Mouse (Mus musculus): ENCODE results near the gene Tnfrsf25. TPM values are rescaled to one million over a fixed set of nuclear protein-coding genes. Genes with fewer than 3 reads are reported as not detected.

Tnfrsf25 gene
- total and polyA plus RNA-seq, 2 experiments from 2014 or later, result 0.48 to 1.6 TPM

DNA sequence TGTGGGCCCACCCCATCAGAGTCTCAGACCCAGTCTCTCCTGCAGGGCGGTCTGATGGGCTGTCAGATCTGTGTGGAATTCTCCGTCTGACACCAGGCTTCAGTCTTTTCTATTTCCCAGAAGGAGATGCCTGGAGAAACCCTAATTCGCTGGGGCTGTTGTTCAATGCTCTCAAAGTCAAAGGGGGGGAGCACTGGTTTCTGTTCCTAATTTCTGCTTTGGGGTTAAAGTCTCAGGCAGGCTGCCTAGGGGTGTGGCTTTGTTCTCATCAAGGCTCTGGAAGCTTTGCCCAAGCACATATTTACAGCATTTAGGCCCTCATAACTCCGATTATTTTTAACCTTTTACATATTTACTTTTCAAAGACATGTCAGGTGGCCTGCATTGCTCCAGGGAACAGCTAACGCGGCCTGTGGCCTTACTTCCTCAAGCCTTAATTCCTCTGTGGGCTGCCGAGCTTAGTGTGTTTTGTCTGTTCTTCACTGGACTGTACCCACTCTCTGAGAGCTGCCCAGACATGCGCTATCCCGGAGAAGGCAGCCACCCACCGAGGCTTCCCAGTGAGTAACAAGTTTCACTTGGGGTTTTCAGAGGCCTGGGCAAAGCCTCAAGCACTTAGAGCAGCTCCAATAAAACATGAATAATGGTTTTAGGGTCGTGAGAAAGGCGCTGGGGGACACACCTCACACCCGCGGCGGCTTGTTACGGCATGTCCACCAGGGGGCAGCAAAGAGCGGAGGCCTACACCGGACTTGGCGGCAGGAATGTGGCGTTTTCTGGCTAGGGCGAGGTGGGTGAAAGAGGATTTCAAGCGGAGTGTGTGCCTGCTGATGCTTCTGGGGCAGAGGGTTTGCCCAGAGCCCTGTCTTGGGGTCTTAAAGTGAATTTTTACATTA is 49.5 kb downstream of the Tnfrsf25 start:
- Histone ChIP-seq H3K4me1 (ENCODE audit: insufficient read depth, low read length) (no peaks in the 10 kb centered on the region), H3K36me3 (ENCODE audit: insufficient read depth, low read length) (no peaks in the 10 kb centered on the region), H3K9ac (replicated peaks; ENCODE audit: low read length) (no peak overlapping the region), H3K4me2 (ENCODE audit: low read depth, low read length) (no peak overlapping the region), H3K27ac (no peak overlapping the region), H3K4me3 (ENCODE audit: low read length) (no peak overlapping the region), H3K9me3 (ENCODE audit: low read length) (no peaks in the 10 kb centered on the region), H3K27me3 (ENCODE audit: insufficient read depth, low read length) (peaks cover 12% of the 10 kb centered on the region)
- 29% methylated on average over 22 of the region's 22 CpGs for WGBS
- ATAC-seq (peak; percentile 46; the same call in 1 of the 2 replicates), DNase-seq (ENCODE audit: low spot score) (peak; percentile 68)
- TF ChIP-seq CTCF (IDR thresholded peaks at IDR 0.05; ENCODE audit: low read depth), result peak; percentile 94

DNA sequence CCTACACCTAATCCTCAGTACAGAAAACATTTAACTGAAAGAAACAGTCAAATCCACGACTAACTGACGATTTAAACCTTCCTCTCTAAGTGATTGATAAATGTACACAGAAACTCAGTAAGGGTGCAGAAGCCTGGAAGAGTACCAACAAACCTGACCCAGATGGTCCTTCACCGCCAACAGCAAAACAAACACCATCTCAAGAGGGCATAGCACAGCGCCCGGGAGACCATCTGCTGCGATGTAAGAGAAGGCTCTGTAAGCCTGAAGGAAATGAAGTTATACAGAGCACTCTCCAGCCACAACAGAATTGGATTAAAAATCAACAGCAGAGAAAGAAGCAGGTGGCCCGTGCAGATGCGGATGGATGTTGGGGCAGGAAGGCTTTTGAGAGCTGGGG is 52.3 kb downstream of the Tnfrsf25 start:
- TF ChIP-seq CTCF (IDR thresholded peaks at IDR 0.05; ENCODE audit: low read depth), result no peak
- Histone ChIP-seq H3K9me3 (ENCODE audit: low read length) (no peaks in the 10 kb centered on the region), H3K4me1 (ENCODE audit: insufficient read depth, low read length) (no peaks in the 10 kb centered on the region), H3K9ac (replicated peaks; ENCODE audit: low read length) (no peak overlapping the region), H3K4me2 (ENCODE audit: low read depth, low read length) (no peak overlapping the region), H3K27me3 (ENCODE audit: insufficient read depth, low read length) (no peaks in the 10 kb centered on the region), H3K4me3 (ENCODE audit: low read length) (no peak overlapping the region), H3K27ac (no peak overlapping the region), H3K36me3 (ENCODE audit: insufficient read depth, low read length) (no peaks in the 10 kb centered on the region)
- ATAC-seq, result no peak
- DNase-seq (ENCODE audit: low spot score), result peak; percentile 58
- 29% methylated on average over 8 of the region's 8 CpGs for WGBS

DNA sequence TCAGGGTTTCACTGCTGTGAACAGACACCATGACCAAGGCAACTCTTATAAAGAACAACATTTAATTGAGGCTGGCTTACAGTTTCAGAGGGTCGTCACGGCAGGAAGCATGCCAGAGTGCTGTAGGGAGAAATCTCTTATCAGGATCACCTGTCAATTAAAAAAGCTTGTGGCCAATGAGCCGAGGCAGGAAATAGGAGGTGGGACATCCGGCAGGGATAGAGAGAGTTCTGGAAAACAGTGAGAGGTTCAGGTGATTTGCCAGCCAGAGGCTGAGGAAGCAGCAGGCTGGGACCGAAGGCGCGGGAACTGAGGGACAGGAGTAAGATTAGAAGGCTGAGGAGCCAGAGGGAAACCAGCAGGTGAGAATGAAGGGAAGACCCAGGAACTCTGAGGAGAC is 53.4 kb downstream of the Tnfrsf25 start:
- ATAC-seq, result no peak
- WGBS, result 81% methylated on average over 7 of the region's 7 CpGs
- H3K36me3 ChIP-seq (ENCODE audit: insufficient read depth, low read length), result no peaks in the 10 kb centered on the region
- H3K27ac ChIP-seq, result no peak overlapping the region
- DNase-seq (ENCODE audit: low spot score), result no peak
- H3K4me2 ChIP-seq (ENCODE audit: low read depth, low read length), result no peak overlapping the region
- H3K4me1 ChIP-seq (ENCODE audit: insufficient read depth, low read length), result no peaks in the 10 kb centered on the region
- H3K9me3 ChIP-seq (ENCODE audit: low read length), result no peaks in the 10 kb centered on the region
- no peak for TF ChIP-seq CTCF (IDR thresholded peaks at IDR 0.05; ENCODE audit: low read depth)
- H3K4me3 ChIP-seq (ENCODE audit: low read length), result no peak overlapping the region
- no peaks in the 10 kb centered on the region for H3K27me3 ChIP-seq (ENCODE audit: insufficient read depth, low read length)
- H3K9ac ChIP-seq (replicated peaks; ENCODE audit: low read length), result no peak overlapping the region

Other genes with a start within 250 kb of the Tnfrsf25 start
- 94.5 and 108 TPM in 2 replicates for gene Dnajc11, start 182.2 kb upstream of the Tnfrsf25 start, total RNA-seq (2014; rRNA removed)
- gene Dnajc11, start 182.2 kb upstream of the Tnfrsf25 start, polyA plus RNA-seq (2015; fragmentation: Nextera tagmentation; extraction: Ambion mirVana), result 64.1 and 65.6 TPM in 2 replicates
- gene Thap3, start 126.9 kb upstream of the Tnfrsf25 start, total RNA-seq (2014; rRNA removed), result 12.1 and 14.9 TPM in 2 replicates
- gene Thap3, start 126.9 kb upstream of the Tnfrsf25 start, polyA plus RNA-seq (2015; fragmentation: Nextera tagmentation; extraction: Ambion mirVana), result 42.1 and 47.3 TPM in 2 replicates
- gene Phf13, start 119.7 kb upstream of the Tnfrsf25 start, total RNA-seq (2014; rRNA removed), result 19.9 and 20.8 TPM in 2 replicates
- gene Phf13, start 119.7 kb upstream of the Tnfrsf25 start, polyA plus RNA-seq (2015; fragmentation: Nextera tagmentation; extraction: Ambion mirVana), result 14.6 and 15.0 TPM in 2 replicates
- gene Klhl21, start 107.1 kb upstream of the Tnfrsf25 start, total RNA-seq (2014; rRNA removed), result 12.3 and 14.0 TPM in 2 replicates
- gene Klhl21, start 107.1 kb upstream of the Tnfrsf25 start, polyA plus RNA-seq (2015; fragmentation: Nextera tagmentation; extraction: Ambion mirVana), result 4.5 and 4.8 TPM in 2 replicates
- 7.0 and 8.6 TPM in 2 replicates for gene Zbtb48, start 88.3 kb upstream of the Tnfrsf25 start, total RNA-seq (2014; rRNA removed)
- gene Zbtb48, start 88.3 kb upstream of the Tnfrsf25 start, polyA plus RNA-seq (2015; fragmentation: Nextera tagmentation; extraction: Ambion mirVana), result 10.7 and 16.2 TPM in 2 replicates
- gene Tas1r1, start 77.4 kb upstream of the Tnfrsf25 start, total RNA-seq (2014; rRNA removed), result 0.42 and 0.93 TPM in 2 replicates
- gene Tas1r1, start 77.4 kb upstream of the Tnfrsf25 start, polyA plus RNA-seq (2015; fragmentation: Nextera tagmentation; extraction: Ambion mirVana), result 1.7 TPM in 2 replicates
- 33.0 and 39.4 TPM in 2 replicates for gene Nol9, start 76.6 kb upstream of the Tnfrsf25 start, total RNA-seq (2014; rRNA removed)
- gene Nol9, start 76.6 kb upstream of the Tnfrsf25 start, polyA plus RNA-seq (2015; fragmentation: Nextera tagmentation; extraction: Ambion mirVana), result 17.1 and 17.9 TPM in 2 replicates
- 20.7 and 21.0 TPM in 2 replicates for gene Plekhg5, start 43.4 kb upstream of the Tnfrsf25 start, total RNA-seq (2014; rRNA removed)
- gene Plekhg5, start 43.4 kb upstream of the Tnfrsf25 start, polyA plus RNA-seq (2015; fragmentation: Nextera tagmentation; extraction: Ambion mirVana), result 13.1 and 13.3 TPM in 2 replicates
- gene Espn, start 36.4 kb downstream of the Tnfrsf25 start, total RNA-seq (2014; rRNA removed), result 0.47 and 1.4 TPM in 2 replicates
- 0.71 and 0.79 TPM in 2 replicates for gene Espn, start 36.4 kb downstream of the Tnfrsf25 start, polyA plus RNA-seq (2015; fragmentation: Nextera tagmentation; extraction: Ambion mirVana)
- not detected in 2 replicates for gene Hes2, start 42.9 kb downstream of the Tnfrsf25 start, total RNA-seq (2014; rRNA removed)
- gene Hes2, start 42.9 kb downstream of the Tnfrsf25 start, polyA plus RNA-seq (2015; fragmentation: Nextera tagmentation; extraction: Ambion mirVana), result not detected in 2 replicates
- gene Acot7, start 62.2 kb downstream of the Tnfrsf25 start, total RNA-seq (2014; rRNA removed), result 249 and 259 TPM in 2 replicates
- 455 and 488 TPM in 2 replicates for gene Acot7, start 62.2 kb downstream of the Tnfrsf25 start, polyA plus RNA-seq (2015; fragmentation: Nextera tagmentation; extraction: Ambion mirVana)
- gene Gpr153, start 158.3 kb downstream of the Tnfrsf25 start, total RNA-seq (2014; rRNA removed), result 167 and 170 TPM in 2 replicates
- 17.1 and 19.0 TPM in 2 replicates for gene Gpr153, start 158.3 kb downstream of the Tnfrsf25 start, polyA plus RNA-seq (2015; fragmentation: Nextera tagmentation; extraction: Ambion mirVana)
- gene Hes3, start 175.7 kb downstream of the Tnfrsf25 start, total RNA-seq (2014; rRNA removed), result 0.26 and 0.40 TPM in 2 replicates
- 0.15 and 0.19 TPM in 2 replicates for gene Hes3, start 175.7 kb downstream of the Tnfrsf25 start, polyA plus RNA-seq (2015; fragmentation: Nextera tagmentation; extraction: Ambion mirVana)
- gene Icmt, start 181.3 kb downstream of the Tnfrsf25 start, total RNA-seq (2014; rRNA removed), result 35.3 and 42.6 TPM in 2 replicates
- gene Icmt, start 181.3 kb downstream of the Tnfrsf25 start, polyA plus RNA-seq (2015; fragmentation: Nextera tagmentation; extraction: Ambion mirVana), result 15.9 and 16.4 TPM in 2 replicates
- 5.7 and 7.7 TPM in 2 replicates for gene Rnf207, start 203.1 kb downstream of the Tnfrsf25 start, total RNA-seq (2014; rRNA removed)
- gene Rnf207, start 203.1 kb downstream of the Tnfrsf25 start, polyA plus RNA-seq (2015; fragmentation: Nextera tagmentation; extraction: Ambion mirVana), result 6.6 and 6.9 TPM in 2 replicates
- gene Rpl22, start 209.8 kb downstream of the Tnfrsf25 start, total RNA-seq (2014; rRNA removed), result 164 and 185 TPM in 2 replicates
- 156 and 176 TPM in 2 replicates for gene Rpl22, start 209.8 kb downstream of the Tnfrsf25 start, polyA plus RNA-seq (2015; fragmentation: Nextera tagmentation; extraction: Ambion mirVana)
- 60.1 and 61.2 TPM in 2 replicates for gene Chd5, start 222.7 kb downstream of the Tnfrsf25 start, total RNA-seq (2014; rRNA removed)
- gene Chd5, start 222.7 kb downstream of the Tnfrsf25 start, polyA plus RNA-seq (2015; fragmentation: Nextera tagmentation; extraction: Ambion mirVana), result 65.6 and 69.7 TPM in 2 replicates